ENCODE assay signal across 9 mouse cellular contexts in the genomic region with DNA sequence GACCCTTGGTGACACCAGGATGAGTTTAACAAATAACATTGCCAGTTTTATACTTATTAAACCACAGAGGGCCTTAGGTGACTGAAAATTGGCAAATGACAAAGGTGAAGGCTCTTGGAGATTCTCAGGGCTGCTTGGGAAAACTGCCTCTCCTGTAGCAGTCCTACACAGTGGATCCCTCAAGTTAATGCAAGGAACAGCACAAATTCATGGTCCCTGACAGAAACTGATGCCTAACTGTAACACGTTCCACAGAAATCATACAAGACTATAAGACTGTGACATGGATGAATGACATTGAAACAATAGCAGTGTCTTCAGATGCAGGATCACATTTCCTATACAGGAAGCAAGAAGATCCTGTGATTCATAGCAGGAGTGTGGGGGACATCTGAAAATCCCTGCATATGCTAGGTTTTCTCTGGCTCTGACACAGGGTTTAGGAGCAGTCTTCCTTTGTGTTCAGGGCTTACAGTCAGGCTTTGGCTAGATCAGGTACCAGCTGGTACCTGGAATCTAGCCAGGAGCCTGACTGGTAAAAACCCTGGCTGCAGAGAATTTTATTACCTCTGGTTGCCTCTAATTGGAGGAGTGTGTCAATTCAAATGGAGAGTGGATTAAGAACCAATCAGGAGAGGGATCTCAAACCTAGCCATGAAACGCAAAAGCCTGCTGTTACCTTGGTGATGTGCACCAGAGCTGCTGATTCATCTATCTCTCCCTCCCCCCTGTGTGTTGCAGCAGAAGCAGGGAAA.
A peak's percentile ranks its signal among the peaks of the same experiment; 100 is the strongest.
DNase-seq lines count a peak whose midpoint lies in the region; ATAC-seq and TF ChIP-seq lines count a peak whose summit lies in the region.
"Had no signal": no experiment of that assay in that cellular context is flagged by ENCODE, and none has a peak within 500 bp of the region (broad histone marks: within the 10 kb centered on the region; RNA-seq: fewer than 3 reads in every experiment).

No protein-coding gene starts in this region.

- TF ChIP-seq EP300 in lung, postnatal 0 days (IDR thresholded peaks at IDR 0.05), result no peak

- no peaks in the 10 kb centered on the region for H3K4me1 ChIP-seq in lung, postnatal 0 days (ENCODE audit: insufficient read depth, low read depth, low read length)

- 46% methylated on average over 2 of the region's 2 CpGs for WGBS in lung, postnatal 0 days

- no peak overlapping the region for H3K4me2 ChIP-seq in lung, postnatal 0 days (replicated peaks; ENCODE audit: low read depth, low read length)

- no peak for ATAC-seq in lung, postnatal 0 days

- no peak overlapping the region for H3K27ac ChIP-seq in lung, postnatal 0 days (ENCODE audit: low read length)
- H3K27ac ChIP-seq: macrophage had no signal

- no peaks in the 10 kb centered on the region for H3K9me3 ChIP-seq in lung, postnatal 0 days (ENCODE audit: low read length)

- H3K9ac ChIP-seq in lung, postnatal 0 days (replicated peaks; ENCODE audit: low read depth), result no peak overlapping the region

- H3K4me3 ChIP-seq in lung, postnatal 0 days (ENCODE audit: low read depth, low read length), result no peak overlapping the region

- H3K27me3 ChIP-seq in lung, postnatal 0 days (replicated peaks; ENCODE audit: insufficient read depth, low read length), result no peaks in the 10 kb centered on the region

- H3K36me3 ChIP-seq in lung, postnatal 0 days (ENCODE audit: insufficient read depth, low read length), result no peaks in the 10 kb centered on the region

- DNase-seq in adrenal gland, adult (ENCODE audit: inconsistent age in 2 of 2, low spot score in 1 of 2), result peak; percentile 15 to 43
- no peak for DNase-seq in adrenal gland, adult 18-20 months (ENCODE audit: low spot score in 2 of 2)
- peak; percentile 63 for DNase-seq in cerebellum, adult 18-20 months
- DNase-seq in frontal cortex, postnatal 36 days (ENCODE audit: low spot score in 2 of 2), result peak; percentile 46 to 67
- DNase-seq in left cerebral cortex, adult 9 months (ENCODE audit: low spot score in 2 of 2), result peak; percentile 78 to 80
- DNase-seq in right cerebral cortex, adult 2 months (ENCODE audit: low spot score in 2 of 2), result peak; percentile 50 to 53
- DNase-seq in urinary bladder, postnatal 14 days (ENCODE audit: low spot score), result no peak
- DNase-seq in lung, postnatal 0 days (ENCODE audit: low spot score), result no peak

- no peak for TF ChIP-seq CTCF in lung, postnatal 0 days (IDR thresholded peaks at IDR 0.05)

Comparison
In these comparisons a context has a peak if more than half of its experiments do, and no peak if none do; other contexts are left out.
1. DNase-seq: peak in adrenal gland, adult (2 of 2), cerebellum, adult 18-20 months (2 of 2), frontal cortex, postnatal 36 days (2 of 2), left cerebral cortex, adult 9 months (2 of 2) and right cerebral cortex, adult 2 months (2 of 2); none in adrenal gland, adult 18-20 months (0 of 2), urinary bladder, postnatal 14 days (single experiment) and lung, postnatal 0 days (single experiment).